Mouse (Mus musculus): ENCODE measurements around the gene C3.

The C3 gene

DNA sequence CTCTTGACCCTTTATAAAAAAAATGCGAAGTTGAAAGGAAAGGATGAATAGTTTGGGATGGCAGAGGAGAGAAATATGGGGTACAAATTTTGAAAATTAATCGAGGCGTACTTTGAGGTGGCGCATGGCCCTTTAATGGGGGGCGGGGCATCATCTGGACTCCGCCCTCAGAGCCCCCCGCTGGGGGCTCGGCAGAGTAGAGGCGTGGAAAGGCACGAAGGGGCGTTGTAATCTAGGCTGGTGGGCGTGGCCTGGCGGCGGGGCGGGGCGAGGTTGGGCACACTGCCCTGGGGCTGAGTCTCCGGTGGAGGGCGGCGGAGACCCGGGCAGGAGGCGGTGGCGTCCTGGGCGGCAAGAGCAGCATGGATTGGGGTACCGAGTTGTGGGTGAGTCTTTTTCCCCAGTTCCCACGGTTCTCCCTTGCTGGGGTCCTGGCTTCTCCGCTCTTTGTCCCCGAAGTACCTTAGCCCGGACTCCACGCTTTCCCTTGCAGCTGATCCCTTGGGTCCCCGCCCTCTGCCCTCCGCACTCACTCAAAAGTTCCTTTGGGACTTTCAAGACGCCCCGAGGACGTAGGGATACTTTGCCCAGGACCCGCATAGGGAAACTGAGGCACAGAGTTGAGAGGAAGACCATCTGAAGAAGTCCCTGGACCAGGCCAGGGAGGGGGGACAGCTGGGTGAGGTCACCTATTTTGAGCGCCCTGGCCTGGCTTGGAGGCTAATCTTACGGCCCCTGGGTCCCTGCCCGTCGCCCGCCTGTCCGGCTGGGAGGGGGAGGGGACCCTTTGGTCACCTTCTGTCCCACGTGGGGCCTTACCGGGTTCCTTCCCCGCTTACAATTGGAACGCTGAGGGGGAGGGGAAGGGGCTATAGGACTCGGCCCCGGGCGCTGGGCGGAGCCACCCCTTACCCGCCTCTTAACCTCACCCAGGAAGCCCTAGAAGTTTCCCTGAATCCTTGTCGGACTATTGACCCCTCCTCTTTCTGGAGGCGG is 21.5 kb upstream of the C3 start, which contains the start of gene Trip10:
TSS of gene Trip10 (plus strand) at position 270 of the 996 bp plus-strand sequence.
- DNase-seq = peak; percentile 96 to 99

GRCm38 (mm10) chr17:57248771-57249170 is 20.8 kb upstream of the C3 start:
- peak in 1 of 2 experiments; percentile 22 for DNase-seq

GRCm38 (mm10) chr17:57248201-57248699 is 20.3 kb upstream of the C3 start, which contains the start of gene Gpr108:
Gene Gpr108, minus strand, starts transcription at chr17:57248446.
- peak; percentile 92 for DNase-seq

- peak; percentile 93 to 95 for DNase-seq
Observed at GRCm38 (mm10) chr17:57247393-57248200, 19.7 kb upstream of the C3 start.

DNA sequence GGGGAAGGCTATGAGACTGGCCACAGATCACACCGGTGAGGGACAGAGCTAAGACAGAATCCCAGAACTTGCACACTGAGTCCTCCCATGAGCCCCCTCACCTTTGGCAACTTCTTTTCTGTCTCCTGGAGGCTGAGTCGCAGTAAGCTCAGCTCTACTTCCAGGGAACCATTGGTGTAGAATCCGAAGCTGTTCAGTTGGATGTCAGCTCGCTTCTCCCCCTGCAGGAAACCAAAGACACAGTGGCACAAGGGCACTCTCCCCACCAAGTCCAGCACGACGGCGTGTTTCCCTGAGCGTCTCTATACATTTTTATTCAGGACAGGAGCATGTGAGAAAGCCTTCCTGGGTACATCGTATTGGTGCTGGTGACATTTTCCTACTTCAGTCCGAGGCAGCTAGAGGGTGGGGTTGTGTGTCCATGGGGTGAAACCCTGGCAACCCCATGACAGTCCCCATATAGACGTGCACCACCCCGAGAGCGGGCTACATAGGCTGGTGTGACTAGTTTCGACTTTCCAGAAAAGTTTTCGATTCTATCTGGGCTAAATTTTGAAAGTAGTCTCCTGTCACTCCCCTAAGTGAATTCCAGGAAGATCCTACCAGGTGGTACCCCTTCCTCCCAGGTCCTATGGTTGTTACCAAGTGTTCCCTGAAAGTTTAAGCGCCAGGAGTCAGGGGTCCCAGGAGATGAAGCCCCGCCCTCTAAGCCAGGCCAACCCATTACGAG is 18.9 kb upstream of the C3 start:
- DNase-seq = peak in 1 of 2 experiments; percentile 28

DNA sequence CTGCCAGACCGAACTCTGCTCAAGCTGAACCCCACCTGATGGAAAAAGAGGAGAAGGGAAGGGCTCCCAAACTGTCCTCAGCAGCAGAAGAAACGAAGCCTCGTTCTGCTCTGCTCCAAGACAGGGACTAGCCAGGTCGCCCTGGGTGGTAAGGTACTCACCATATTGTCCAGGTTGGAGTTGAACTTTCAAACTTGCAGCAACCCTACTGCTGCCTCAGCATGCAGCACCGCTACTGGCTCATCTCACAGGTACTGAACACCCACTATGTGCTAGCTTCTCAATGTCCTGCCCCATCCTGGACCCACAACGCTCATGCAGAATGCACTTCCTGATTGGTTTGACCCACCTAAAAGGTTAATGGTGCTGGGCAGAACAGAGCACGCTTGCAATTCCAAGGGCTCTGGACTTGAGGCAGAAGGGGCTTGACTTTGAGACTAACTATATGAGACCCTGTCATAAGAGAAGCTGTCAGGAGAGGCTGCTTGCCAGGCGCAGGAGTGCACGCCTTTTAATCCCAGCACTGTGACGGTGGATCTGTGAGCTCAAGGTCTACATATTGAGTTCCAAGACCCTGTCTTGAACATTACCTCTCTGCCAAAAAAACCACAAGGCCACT is 17.5 kb upstream of the C3 start:
- DNase-seq = peak in 1 of 2 experiments; percentile 18

- DNase-seq = peak in 1 of 2 experiments; percentile 12
Observed at GRCm38 (mm10) chr17:57243650-57244370, 15.9 kb upstream of the C3 start.

GRCm38 (mm10) chr17:57237181-57237580 is 9.2 kb upstream of the C3 start:
- DNase-seq = peak in 1 of 2 experiments; percentile 15

- DNase-seq = peak in 1 of 2 experiments; percentile 15
Observed at GRCm38 (mm10) chr17:57235803-57236202, 7.9 kb upstream of the C3 start.

GRCm38 (mm10) chr17:57234254-57234928 is 6.5 kb upstream of the C3 start:
- DNase-seq = peak in 1 of 2 experiments; percentile 16

DNA sequence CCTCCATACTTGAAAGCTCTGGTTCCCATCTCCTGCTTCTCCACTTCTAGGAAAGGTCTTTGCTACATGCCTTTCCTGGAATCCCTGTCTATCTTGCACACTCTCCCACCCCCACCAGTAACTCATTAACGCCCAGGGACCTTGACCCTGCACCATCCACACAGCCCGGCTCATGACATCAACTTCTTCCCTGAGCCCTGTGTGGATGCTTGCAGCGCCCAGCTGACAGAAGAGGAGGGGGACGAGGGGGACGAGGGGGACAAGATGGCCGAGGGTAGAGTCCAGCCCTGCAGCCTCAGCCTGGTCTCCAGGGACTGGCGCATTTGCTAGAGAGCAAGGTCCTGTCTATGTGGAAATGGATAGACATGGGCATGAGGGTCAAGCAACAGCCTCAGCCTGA is 5.1 kb upstream of the C3 start:
- peak in 1 of 2 experiments; percentile 20 for DNase-seq

DNA sequence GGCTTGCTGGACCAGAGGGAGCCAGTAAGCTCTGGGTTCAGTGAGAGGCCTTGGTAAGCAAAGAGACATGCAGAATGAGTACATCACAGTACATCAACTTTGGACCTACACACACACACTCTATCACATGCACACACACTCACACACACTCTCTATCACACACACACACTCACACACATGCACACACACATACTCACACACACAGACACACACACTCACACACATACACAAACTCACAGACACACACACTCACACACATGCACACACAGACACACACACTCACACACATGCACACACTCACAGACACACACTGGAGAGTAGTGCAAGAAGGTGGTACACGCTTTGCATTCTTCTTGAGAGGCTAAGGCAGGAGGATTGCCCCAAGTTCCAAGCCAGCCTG is 4.3 kb upstream of the C3 start:
- DNase-seq = peak in 1 of 2 experiments; percentile 5

- DNase-seq = peak in 1 of 2 experiments; percentile 24
Observed at GRCm38 (mm10) chr17:57231321-57231771, 3.4 kb upstream of the C3 start.

- peak in 1 of 2 experiments; percentile 29 for DNase-seq
Observed at GRCm38 (mm10) chr17:57230728-57231125, 2.8 kb upstream of the C3 start.

DNA sequence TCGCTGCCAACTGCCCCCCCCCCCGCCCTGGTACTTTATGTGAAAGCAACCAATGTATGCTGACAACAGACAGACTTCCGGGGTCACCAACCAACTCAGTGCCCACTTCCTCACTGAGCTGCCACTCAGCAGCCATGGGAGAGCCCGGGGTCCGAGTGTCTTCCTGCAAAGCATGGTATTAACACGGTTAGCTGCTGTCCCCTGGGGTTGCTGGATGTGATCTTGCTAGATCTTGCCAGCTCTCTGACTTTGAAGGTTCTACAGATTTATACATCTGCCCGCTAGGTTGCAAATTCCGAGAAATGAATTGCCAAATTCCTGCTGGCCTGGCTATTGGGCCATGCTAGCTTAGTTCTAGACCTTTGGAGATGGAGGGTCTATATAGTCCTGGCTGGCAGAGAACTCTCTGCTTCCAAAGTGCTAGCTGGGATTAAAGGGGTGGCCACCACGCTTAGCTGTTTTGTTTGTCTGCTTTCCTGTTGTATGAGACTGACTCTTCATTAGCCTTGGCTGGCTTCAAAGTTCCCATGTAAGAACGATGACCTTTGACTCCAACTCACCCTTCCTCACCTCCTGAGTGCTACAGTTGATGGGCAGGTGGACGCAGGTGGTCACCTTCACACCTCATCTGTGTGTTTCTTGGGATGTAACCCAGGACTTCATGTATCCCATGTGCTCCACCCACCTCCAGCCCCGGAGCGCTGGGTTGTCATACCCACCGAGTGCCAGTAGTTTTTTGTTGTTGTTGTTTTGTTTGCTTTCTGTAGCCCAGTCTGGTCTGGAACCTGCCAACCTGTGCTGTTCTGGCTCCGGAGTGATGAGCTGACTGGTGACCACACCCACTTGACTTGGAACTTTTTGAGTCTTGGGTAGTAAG is 2.2 kb upstream of the C3 start:
- peak in 1 of 2 experiments; percentile 20 for DNase-seq

GRCm38 (mm10) chr17:57228873-57229272 is 937 bp upstream of the C3 start:
- DNase-seq = no peak

DNA sequence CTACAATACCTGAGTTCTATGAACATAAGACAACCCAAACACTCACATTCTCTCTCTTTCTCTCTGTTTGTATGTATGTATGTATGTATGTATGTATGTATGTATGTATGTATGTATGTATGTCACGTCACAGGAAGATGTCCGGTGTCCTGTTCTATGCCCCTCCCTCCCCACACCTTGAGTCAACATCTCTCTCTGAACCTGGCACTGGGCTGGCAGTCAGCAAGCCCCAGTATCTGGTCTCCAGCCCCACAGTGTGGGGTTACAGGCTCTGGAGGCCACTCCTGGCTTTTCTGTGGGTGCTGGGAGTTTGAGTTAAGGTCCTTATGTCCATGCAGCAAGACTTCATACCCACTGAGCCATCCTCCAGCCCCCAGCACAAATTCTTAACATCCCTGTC is 468 bp downstream of the C3 start:
- DNase-seq = peak in 1 of 2 experiments; percentile 18

DNA sequence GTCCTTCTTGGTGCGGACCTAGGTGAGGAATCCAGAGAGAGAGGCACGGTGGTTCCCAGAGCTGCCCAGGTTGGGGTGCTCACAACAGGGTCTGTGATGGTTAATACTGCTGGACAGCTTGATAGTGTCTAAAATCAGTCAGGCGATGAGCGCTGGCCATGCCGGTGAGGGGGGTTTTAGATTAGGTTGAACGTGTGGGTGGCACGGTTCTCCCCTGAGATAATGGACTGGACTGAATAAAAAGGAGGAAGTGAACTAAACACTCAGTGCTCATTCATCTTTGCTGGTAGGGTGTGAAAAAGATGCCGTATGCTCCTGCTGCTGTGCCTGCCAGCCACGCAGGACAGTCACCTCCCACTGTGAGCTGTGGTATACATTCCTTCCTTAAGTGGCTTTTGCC is 4.6 kb downstream of the C3 start:
- no peak for DNase-seq

DNA sequence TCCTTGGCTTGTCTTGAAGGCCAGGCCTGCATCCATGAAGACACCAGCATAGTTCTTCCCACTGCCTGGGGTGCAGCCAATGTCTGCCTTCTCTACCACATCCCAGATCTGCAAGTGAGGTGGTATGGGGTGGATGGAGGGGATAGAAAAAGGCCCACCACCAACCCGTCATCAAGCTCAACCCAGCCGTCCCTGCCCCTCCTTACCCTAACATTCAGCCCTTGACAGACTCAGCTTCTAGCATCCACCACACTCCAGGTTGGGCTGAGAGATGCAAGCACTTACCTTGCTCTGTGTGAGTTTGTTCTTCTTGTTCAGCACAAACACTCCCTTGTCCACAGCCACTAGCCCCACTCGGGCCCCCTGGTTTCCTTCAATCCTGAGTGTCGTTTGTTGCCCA is 6.0 kb downstream of the C3 start:
- peak in 1 of 2 experiments; percentile 10 for DNase-seq
